Mouse (Mus musculus) MEL (cell line): ENCODE data around the gene Gm49630. TPM values are rescaled to one million over a fixed set of nuclear protein-coding genes. Genes with fewer than 3 reads are reported as not detected.
"Not testable (repeated sequence)": the region's sequence is repeated elsewhere in the genome, so short reads cannot be mapped to it uniquely, and the experiment has no call there.

Experiments
- DNase-seq: peaks from one replicate; pipeline ENCODE4 v3.0.0; 2011; ENCODE audit warnings: low read depth, low spot score
- H3K27ac ChIP-seq: 2 replicates; pipeline ENCODE4 v1.5.1; 2012; ENCODE audit warnings: low read depth, mild to moderate bottlenecking, control low read depth, low read length, moderate library complexity; ENCODE audit not compliant: control insufficient read depth
- H3K27me3 ChIP-seq, 2 experiments: fragments of 150-350 bp in 1 of 2; sonication (generic) in 1 of 2; 2 replicates each; pipeline ENCODE4 v1.6.1; 2012; ENCODE audit warnings: low read length in 2 of 2, mild to moderate bottlenecking in 2 of 2, improper control_type of control experiment in 1 of 2, moderate library complexity in 1 of 2; ENCODE audit not compliant: insufficient read depth in 2 of 2, control insufficient read depth in 1 of 2
- H3K36me3 ChIP-seq, 2 experiments: 2 replicates each; pipeline ENCODE4 v1.6.1; 2012 to 2014; ENCODE audit warnings: low read length in 2 of 2, improper control_type of control experiment in 1 of 2, inconsistent platforms in 1 of 2, mild to moderate bottlenecking in 1 of 2; ENCODE audit not compliant: insufficient read depth in 2 of 2, control insufficient read depth in 1 of 2
- H3K4me1 ChIP-seq, 2 experiments: fragments of 150-350 bp in 1 of 2; sonication (generic) in 1 of 2; 2 replicates each; pipeline ENCODE4 v1.6.1; 2012; ENCODE audit warnings: low read length in 2 of 2, improper control_type of control experiment in 1 of 2, mild to moderate bottlenecking in 1 of 2; ENCODE audit not compliant: insufficient read depth in 2 of 2, control insufficient read depth in 1 of 2
- H3K4me3 ChIP-seq, 2 experiments: fragments of 150-350 bp in 1 of 2; sonication (generic) in 1 of 2; 2 replicates each; pipeline ENCODE4 v1.5.1; 2012; ENCODE audit warnings: low read depth in 2 of 2, low read length in 2 of 2, mild to moderate bottlenecking in 2 of 2, moderate library complexity in 2 of 2, control low read depth in 1 of 2, improper control_type of control experiment in 1 of 2; ENCODE audit not compliant: control insufficient read depth in 1 of 2, insufficient read depth in 1 of 2
- H3K79me2 ChIP-seq: 2 replicates; pipeline ENCODE4 v1.6.1; 2012; ENCODE audit warnings: mild to moderate bottlenecking, low read length, moderate library complexity; ENCODE audit not compliant: control insufficient read depth, poor library complexity, insufficient read depth
- H3K9ac ChIP-seq: 2 replicates; pipeline ENCODE4 v1.6.1; 2012; ENCODE audit warnings: low read depth, mild to moderate bottlenecking, control low read depth, low read length, moderate library complexity; ENCODE audit not compliant: control insufficient read depth, poor library complexity, severe bottlenecking
- H3K9me3 ChIP-seq: fragments of 150-350 bp; sonication (generic); replicated peaks from 2 replicates; pipeline ENCODE4 v1.6.1; 2012; ENCODE audit warnings: mild to moderate bottlenecking, low read length, improper control_type of control experiment, moderate library complexity; ENCODE audit not compliant: insufficient read depth
- polyA plus RNA-seq, 2 experiments: library from polyadenylated mRNA; stranded (reverse) in 1 of 2; unstranded in 1 of 2; fragments of >175 nt in 1 of 2; fragments of >200 nt in 1 of 2; gene quantifications; 2 replicates each; pipeline versions ENCODE4 v1.2.1 to v1.2.4; 2012; ENCODE audit warnings: low replicate concordance in 2 of 2, low read depth in 1 of 2; ENCODE audit not compliant: insufficient read length in 2 of 2, insufficient read depth in 1 of 2, missing spikeins in 1 of 2
- total RNA-seq: library from RNA; depleted of rRNA; stranded (reverse); fragments of 300-350 nt; gene quantifications from 2 replicates; pipeline ENCODE4 v1.2.3, GENCODE M21; 2012

Gene Gm49630
- total and polyA plus RNA-seq, 3 experiments = not detected

- H3K79me2 ChIP-seq, DNase-seq: not testable (repeated sequence)
Measured at GRCm38 (mm10) chr17:7366676-7367374, 5.0 kb downstream of the Gm49630 start.

GRCm38 (mm10) chr17:7366265-7366664 is 5.5 kb downstream of the Gm49630 start:
- not testable (repeated sequence) for DNase-seq, H3K36me3 ChIP-seq, H3K9ac ChIP-seq, H3K79me2 ChIP-seq, H3K4me1 ChIP-seq, H3K27ac ChIP-seq, H3K4me3 ChIP-seq, H3K27me3 ChIP-seq, H3K9me3 ChIP-seq

More at GRCm38 (mm10) chr17:7366676-7367374, 5.0 kb downstream of the Gm49630 start:
- H3K36me3 ChIP-seq, H3K4me3 ChIP-seq, H3K27ac ChIP-seq, H3K27me3 ChIP-seq, H3K9ac ChIP-seq, H3K4me1 ChIP-seq, H3K9me3 ChIP-seq: not testable (repeated sequence)

- H3K79me2 ChIP-seq, H3K4me1 ChIP-seq, H3K9ac ChIP-seq, H3K36me3 ChIP-seq, DNase-seq, H3K27ac ChIP-seq, H3K27me3 ChIP-seq, H3K4me3 ChIP-seq, H3K9me3 ChIP-seq: not testable (repeated sequence)
Measured at GRCm38 (mm10) chr17:7365615-7366014, 6.2 kb downstream of the Gm49630 start.

GRCm38 (mm10) chr17:7360749-7361465 is 10.9 kb downstream of the Gm49630 start:
- DNase-seq, H3K4me3 ChIP-seq, H3K9ac ChIP-seq, H3K79me2 ChIP-seq, H3K36me3 ChIP-seq, H3K27me3 ChIP-seq, H3K9me3 ChIP-seq, H3K4me1 ChIP-seq, H3K27ac ChIP-seq: not testable (repeated sequence)

- H3K27ac ChIP-seq, H3K4me3 ChIP-seq, H3K4me1 ChIP-seq, H3K27me3 ChIP-seq, H3K9ac ChIP-seq, DNase-seq, H3K36me3 ChIP-seq, H3K9me3 ChIP-seq, H3K79me2 ChIP-seq: not testable (repeated sequence)
Measured at GRCm38 (mm10) chr17:7359806-7360205, 12.0 kb downstream of the Gm49630 start.

GRCm38 (mm10) chr17:7352596-7352995 is 19.2 kb downstream of the Gm49630 start, which contains the start of gene Ttll2:
Gene Ttll2, minus strand, starts transcription at chr17:7352696.
- H3K4me3 ChIP-seq, DNase-seq, H3K9ac ChIP-seq, H3K9me3 ChIP-seq, H3K36me3 ChIP-seq, H3K27me3 ChIP-seq, H3K79me2 ChIP-seq, H3K4me1 ChIP-seq, H3K27ac ChIP-seq: not testable (repeated sequence)

GRCm38 (mm10) chr17:7348765-7349164 is 23.0 kb downstream of the Gm49630 start:
- H3K27ac ChIP-seq, H3K79me2 ChIP-seq, H3K9me3 ChIP-seq, H3K27me3 ChIP-seq, H3K4me3 ChIP-seq, H3K36me3 ChIP-seq, H3K9ac ChIP-seq, DNase-seq, H3K4me1 ChIP-seq: not testable (repeated sequence)
